Mouse (Mus musculus) E14TG2a.4 (cell line): ENCODE data around the gene Tstd1.

Source experiments
- CTCF ChIP-seq: conservative IDR thresholded peaks from 2 replicates; pipeline ENCODE4 v1.5.1; 2014; ENCODE audit warnings: low read length
- NANOG ChIP-seq: IDR thresholded peaks from 2 replicates; pipeline ENCODE4 v1.6.1; 2014; ENCODE audit warnings: borderline replicate concordance, low read length, mixed read lengths
- POU5F1 ChIP-seq: IDR thresholded peaks from 2 replicates; pipeline ENCODE4 v1.6.1; 2014; ENCODE audit warnings: low read length, borderline replicate concordance

DNA sequence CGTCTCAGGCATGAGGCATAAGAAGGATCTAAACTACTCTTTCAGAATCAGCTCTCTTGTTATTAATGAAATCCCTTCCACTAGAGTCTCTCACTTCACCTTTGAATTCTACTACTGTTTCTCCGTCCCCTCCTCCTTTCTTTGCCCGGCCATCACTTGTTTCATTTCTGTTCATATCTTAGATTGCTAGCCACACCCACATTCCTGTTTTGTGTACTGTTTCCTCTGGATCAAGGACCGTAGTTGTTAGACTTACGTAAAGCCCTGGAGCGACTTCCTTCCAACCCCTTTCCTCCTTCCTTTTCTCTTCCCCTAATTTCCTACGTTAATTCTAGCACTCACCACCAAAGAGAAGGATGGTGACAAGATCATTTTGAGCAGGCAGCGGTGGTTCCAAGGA, 20.4 kb downstream of the Tstd1 start:
- no peak for TF ChIP-seq CTCF
- TF ChIP-seq POU5F1: no peak
- TF ChIP-seq NANOG: no peak
